ENCODE assay signal across 11 mouse cellular contexts in the genomic region with DNA sequence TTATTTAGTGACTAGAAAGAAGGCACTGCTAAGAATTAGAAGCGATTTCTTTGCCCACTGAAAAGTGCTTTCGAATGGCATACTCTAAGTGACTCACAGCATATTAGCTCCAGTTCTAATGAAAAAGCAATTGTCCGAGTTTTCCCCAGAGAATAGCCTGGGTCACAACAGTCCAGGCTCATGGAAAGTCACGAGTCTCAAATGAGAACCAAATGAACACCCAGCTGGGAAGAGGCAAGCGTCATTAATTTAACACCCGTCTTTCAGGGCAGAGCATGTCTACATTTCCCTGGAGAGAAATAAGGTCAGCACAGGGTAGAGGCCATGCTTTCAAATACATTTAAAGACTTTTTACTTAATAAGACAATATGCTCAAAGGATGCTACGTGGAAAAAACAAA.
DNase-seq lines count a peak whose midpoint lies in the region; ATAC-seq lines count a peak whose summit lies in the region.
"Had no signal": no experiment of that assay in that cellular context is flagged by ENCODE, and none has a peak within 500 bp of the region (broad histone marks: within the 10 kb centered on the region; RNA-seq: fewer than 3 reads in every experiment).

No protein-coding gene starts in this region.

- ATAC-seq in kidney, embryonic 14.5 days (ENCODE audit: low FRiP score, low TSS enrichment), result peak; percentile 69; the same call in 1 of the 2 replicates
- peak; percentile 70; the same call in 1 of the 2 replicates for ATAC-seq in hindbrain, embryonic 14.5 days (ENCODE audit: low FRiP score)
- ATAC-seq in neural tube, embryonic 12.5 days (ENCODE audit: low FRiP score, low read depth), result peak; percentile 84
- ATAC-seq in cerebellum, adult (ENCODE audit: insufficient number of reproducible peaks, low FRiP score, low TSS enrichment), result no peak

- no peaks in the 10 kb centered on the region for H3K36me3 ChIP-seq in kidney, embryonic 14.5 days (ENCODE audit: control insufficient read depth, insufficient read depth, low read length)
- no peaks in the 10 kb centered on the region for H3K36me3 ChIP-seq in hindbrain, embryonic 14.5 days (replicated peaks; ENCODE audit: control insufficient read depth, insufficient read depth)
- no peaks in the 10 kb centered on the region for H3K36me3 ChIP-seq in neural tube, embryonic 12.5 days
- H3K36me3 ChIP-seq: heart, embryonic 13.5 days had no signal

- no peaks in the 10 kb centered on the region for H3K4me1 ChIP-seq in kidney, embryonic 14.5 days (ENCODE audit: control insufficient read depth, insufficient read depth, low read length)
- H3K4me1 ChIP-seq in hindbrain, embryonic 14.5 days (replicated peaks; ENCODE audit: control insufficient read depth, insufficient read depth, low read length), result peaks cover 14% of the 10 kb centered on the region
- H3K4me1 ChIP-seq in neural tube, embryonic 12.5 days, result peaks cover 15% of the 10 kb centered on the region
- H3K4me1 ChIP-seq: heart, embryonic 13.5 days had no signal

- no peaks in the 10 kb centered on the region for H3K27me3 ChIP-seq in kidney, embryonic 14.5 days (ENCODE audit: control insufficient read depth, insufficient read depth, low read length)
- 0 out of 2 replicates have a peak, but pooled peaks cover 2% of the 10 kb centered on the region for H3K27me3 ChIP-seq in hindbrain, embryonic 14.5 days (ENCODE audit: control insufficient read depth, insufficient read depth, low read length)
- no peaks in the 10 kb centered on the region for H3K27me3 ChIP-seq in neural tube, embryonic 12.5 days (replicated peaks)
- H3K27me3 ChIP-seq: heart, embryonic 13.5 days had no signal

- H3K27ac ChIP-seq in kidney, embryonic 14.5 days (ENCODE audit: low read depth, low read length), result no peak overlapping the region
- H3K27ac ChIP-seq in hindbrain, embryonic 14.5 days, result no peak overlapping the region
- H3K27ac ChIP-seq in neural tube, embryonic 12.5 days, result no peak overlapping the region
- H3K27ac ChIP-seq: heart, embryonic 13.5 days had no signal

- H3K4me3 ChIP-seq in kidney, embryonic 14.5 days (ENCODE audit: low read length), result no peak overlapping the region
- no peak overlapping the region for H3K4me3 ChIP-seq in hindbrain, embryonic 14.5 days (replicated peaks; ENCODE audit: low read length)
- H3K4me3 ChIP-seq in neural tube, embryonic 12.5 days, result no peak overlapping the region
- H3K4me3 ChIP-seq: heart, embryonic 13.5 days had no signal

- no peak overlapping the region for H3K4me2 ChIP-seq in kidney, embryonic 14.5 days (replicated peaks; ENCODE audit: low read depth, low read length)
- no peak overlapping the region for H3K4me2 ChIP-seq in hindbrain, embryonic 14.5 days (replicated peaks)
- 0 out of 2 replicates have a peak overlapping the region, but pooled peaks have one; percentile 7 for H3K4me2 ChIP-seq in neural tube, embryonic 12.5 days (replicated peaks)
- H3K4me2 ChIP-seq: heart, embryonic 13.5 days had no signal

- 35% methylated on average over 7 of the region's 7 CpGs for WGBS in kidney, embryonic 14.5 days
- 13% methylated on average over 7 of the region's 7 CpGs for WGBS in hindbrain, embryonic 14.5 days
- WGBS in neural tube, embryonic 12.5 days, result 15% methylated on average over 7 of the region's 7 CpGs

- H3K9me3 ChIP-seq in kidney, embryonic 14.5 days (ENCODE audit: control insufficient read depth, low read length), result no peaks in the 10 kb centered on the region
- H3K9me3 ChIP-seq in hindbrain, embryonic 14.5 days (ENCODE audit: control insufficient read depth, low read length), result no peaks in the 10 kb centered on the region
- no peaks in the 10 kb centered on the region for H3K9me3 ChIP-seq in neural tube, embryonic 12.5 days
- H3K9me3 ChIP-seq: heart, embryonic 13.5 days had no signal

- no peak for DNase-seq in kidney, adult 18-20 months
- peak; percentile 39 for DNase-seq in embryo, embryonic 11.5 days (ENCODE audit: low read depth, low spot score)
- DNase-seq in hindbrain, embryonic 14.5 days (ENCODE audit: low spot score), result peak; percentile 45
- no peak for DNase-seq in ovary, postnatal 36 days (ENCODE audit: low spot score)
- DNase-seq in lung, postnatal 14 days, result no peak
- DNase-seq: cerebellum, postnatal 36 days; left cerebral cortex, postnatal 4 days had no signal

- H3K9ac ChIP-seq in kidney, embryonic 14.5 days (ENCODE audit: low read depth, low read length), result no peak overlapping the region
- H3K9ac ChIP-seq in hindbrain, embryonic 14.5 days, result no peak overlapping the region
- H3K9ac ChIP-seq in neural tube, embryonic 12.5 days, result no peak overlapping the region
- H3K9ac ChIP-seq: heart, embryonic 13.5 days had no signal

Comparison
In these comparisons a context has a peak if more than half of its experiments do, and no peak if none do; other contexts are left out.
1. DNase-seq: peak in embryo, embryonic 11.5 days (single experiment) and hindbrain, embryonic 14.5 days (single experiment); none in kidney, adult 18-20 months (single experiment), ovary, postnatal 36 days (single experiment) and lung, postnatal 14 days (single experiment).